Mouse (Mus musculus): ENCODE measurements around the gene Ms4a18.

The Ms4a18 gene

DNA sequence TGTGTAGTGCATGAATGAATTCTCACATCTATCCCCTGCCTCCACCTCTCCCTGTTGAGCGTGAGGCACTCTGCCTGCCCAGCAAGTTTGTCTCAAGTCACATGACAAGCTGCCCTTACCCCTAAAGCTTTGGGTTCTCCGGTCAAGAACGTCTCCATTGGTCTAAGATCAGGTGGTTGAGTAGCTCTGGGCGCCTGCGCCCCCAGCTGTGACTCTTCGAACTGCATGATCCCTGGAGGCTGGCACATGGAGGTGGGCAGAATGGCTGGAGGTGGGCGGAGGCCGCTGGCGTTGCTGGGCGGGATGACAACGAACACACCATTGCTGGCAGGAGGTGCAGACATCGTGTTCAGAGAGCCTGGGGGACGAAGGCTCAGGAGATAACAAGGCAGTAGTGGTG lies 33.3 kb downstream of the Ms4a18 start:
- DNase-seq (ENCODE audit: low read depth, low spot score): no peak

GRCm38 (mm10) chr19:10983146-10983545 lies 34.7 kb downstream of the Ms4a18 start:
- DNase-seq (ENCODE audit: low read depth, low spot score): peak; percentile 47

DNA sequence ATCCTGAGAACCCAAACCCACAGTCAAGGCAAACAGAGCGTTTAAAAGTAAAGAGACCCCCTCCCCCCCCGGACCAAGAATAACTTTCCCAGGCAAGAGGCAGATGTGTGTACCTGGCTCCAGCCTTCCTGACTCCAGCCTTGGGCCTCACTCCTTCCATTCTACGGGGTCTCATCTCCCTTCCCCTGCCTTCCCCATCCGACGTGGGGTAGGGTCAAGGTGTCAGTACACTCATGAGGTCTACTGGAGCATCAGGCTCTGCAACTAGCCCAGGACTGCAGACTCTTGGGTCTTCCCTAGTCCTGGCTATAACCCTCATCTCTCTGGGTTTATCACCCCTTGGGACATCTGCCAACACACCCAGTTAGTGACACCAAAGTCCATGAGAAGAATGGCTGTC lies 37.6 kb downstream of the Ms4a18 start:
- no peak for DNase-seq (ENCODE audit: low read depth, low spot score)

GRCm38 (mm10) chr19:10979184-10980168 lies 38.4 kb downstream of the Ms4a18 start:
- DNase-seq (ENCODE audit: low read depth, low spot score): peak; percentile 92

DNA sequence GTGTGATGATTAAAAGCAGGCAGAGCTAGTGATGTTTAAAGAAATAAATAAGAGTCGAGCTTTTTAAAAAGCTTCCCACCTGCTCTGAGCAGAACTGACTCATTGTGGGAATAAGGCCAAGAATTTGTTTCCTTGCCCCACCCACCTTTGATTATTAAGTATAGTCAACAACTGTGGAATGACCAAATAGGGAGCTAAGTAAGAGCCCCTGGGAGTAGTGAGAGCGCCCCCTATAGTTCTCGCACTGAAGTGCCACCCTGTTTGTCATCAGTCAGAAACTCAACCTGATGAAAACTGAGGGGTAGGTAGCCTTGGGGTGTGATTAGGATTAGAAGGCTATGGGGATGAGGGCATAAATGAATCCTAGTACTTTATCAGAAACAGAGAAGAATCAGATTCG lies 41.5 kb downstream of the Ms4a18 start:
- peak; percentile 54 for DNase-seq (ENCODE audit: low read depth, low spot score)

GRCm38 (mm10) chr19:10975187-10975586 lies 42.6 kb downstream of the Ms4a18 start:
- no peak for DNase-seq (ENCODE audit: low read depth, low spot score)

GRCm38 (mm10) chr19:10974238-10974865 lies 43.5 kb downstream of the Ms4a18 start, which contains the start of gene Ms4a10:
Gene Ms4a10 (minus strand): TSS chr19:10974670.
- no peak for DNase-seq (ENCODE audit: low read depth, low spot score)

DNA sequence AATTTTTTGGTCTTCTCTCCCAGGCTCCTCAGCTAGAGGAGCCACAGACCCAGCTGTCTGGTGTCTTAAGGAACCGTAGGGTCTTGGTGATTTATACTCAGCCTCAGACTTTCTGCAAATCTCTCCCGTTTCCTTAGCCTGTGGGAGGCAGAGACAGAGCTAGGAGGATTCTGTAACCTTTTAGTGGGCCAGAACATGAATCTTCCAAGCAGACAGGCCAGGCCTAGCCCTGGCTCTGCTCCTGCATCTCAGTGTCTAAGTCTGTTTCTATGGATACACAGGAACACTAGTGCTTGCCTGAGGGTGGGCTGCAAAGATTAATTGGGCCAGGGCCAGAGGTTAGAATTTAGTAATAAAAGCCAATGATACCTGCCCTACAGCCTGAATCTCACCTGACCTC lies 44.6 kb downstream of the Ms4a18 start:
- no peak for DNase-seq (ENCODE audit: low read depth, low spot score)

DNA sequence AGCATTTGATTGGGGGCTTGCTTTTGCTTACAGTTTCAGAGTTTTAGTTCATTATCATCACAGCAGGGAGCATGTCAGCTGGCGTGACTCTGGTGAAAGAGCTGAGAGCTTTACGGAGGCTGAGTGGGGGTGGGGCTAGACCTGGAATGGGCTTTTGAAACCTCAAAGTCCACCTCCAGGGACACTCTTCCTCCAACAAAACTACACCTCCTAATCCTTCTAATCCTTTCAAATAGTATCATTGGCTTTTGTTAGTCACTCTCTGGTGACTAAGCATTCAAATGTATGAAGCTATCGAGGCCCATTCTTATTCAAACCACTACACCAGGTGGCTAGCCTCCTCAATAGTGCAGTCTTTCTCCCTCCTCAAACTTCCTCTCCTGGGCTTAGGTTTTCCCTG lies 45.2 kb downstream of the Ms4a18 start:
- DNase-seq (ENCODE audit: low read depth, low spot score): no peak

GRCm38 (mm10) chr19:10970457-10970856 lies 47.4 kb downstream of the Ms4a18 start:
- DNase-seq (ENCODE audit: low read depth, low spot score): no peak

DNA sequence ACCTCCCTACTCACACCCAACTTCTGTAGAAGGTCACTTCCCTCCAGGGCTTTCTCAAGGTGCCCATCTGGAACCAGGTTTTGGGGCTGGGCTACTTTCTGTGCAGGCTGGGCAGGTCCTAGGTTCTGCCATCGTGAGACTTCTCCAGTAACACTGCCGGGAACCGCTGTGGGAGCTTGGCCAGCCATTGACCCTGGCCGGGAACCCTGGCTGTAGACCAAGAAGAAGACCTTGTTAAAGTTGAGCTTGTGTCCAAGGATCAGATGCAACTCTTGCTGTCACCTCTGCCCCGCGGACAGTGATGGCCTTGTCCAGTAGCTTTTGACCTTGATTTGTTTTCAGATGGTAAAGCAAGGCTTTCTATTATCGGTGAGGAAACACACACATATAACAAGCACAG lies 49.3 kb downstream of the Ms4a18 start:
- DNase-seq (ENCODE audit: low read depth, low spot score): no peak

GRCm38 (mm10) chr19:10965721-10966120 lies 52.1 kb downstream of the Ms4a18 start:
- no peak for DNase-seq (ENCODE audit: low read depth, low spot score)

- no peak for DNase-seq (ENCODE audit: low read depth, low spot score)
These were observed 57.9 kb downstream of the Ms4a18 start for GRCm38 (mm10) chr19:10959978-10960346.

GRCm38 (mm10) chr19:10959085-10959977 lies 58.5 kb downstream of the Ms4a18 start:
- DNase-seq (ENCODE audit: low read depth, low spot score): peak; percentile 86

DNA sequence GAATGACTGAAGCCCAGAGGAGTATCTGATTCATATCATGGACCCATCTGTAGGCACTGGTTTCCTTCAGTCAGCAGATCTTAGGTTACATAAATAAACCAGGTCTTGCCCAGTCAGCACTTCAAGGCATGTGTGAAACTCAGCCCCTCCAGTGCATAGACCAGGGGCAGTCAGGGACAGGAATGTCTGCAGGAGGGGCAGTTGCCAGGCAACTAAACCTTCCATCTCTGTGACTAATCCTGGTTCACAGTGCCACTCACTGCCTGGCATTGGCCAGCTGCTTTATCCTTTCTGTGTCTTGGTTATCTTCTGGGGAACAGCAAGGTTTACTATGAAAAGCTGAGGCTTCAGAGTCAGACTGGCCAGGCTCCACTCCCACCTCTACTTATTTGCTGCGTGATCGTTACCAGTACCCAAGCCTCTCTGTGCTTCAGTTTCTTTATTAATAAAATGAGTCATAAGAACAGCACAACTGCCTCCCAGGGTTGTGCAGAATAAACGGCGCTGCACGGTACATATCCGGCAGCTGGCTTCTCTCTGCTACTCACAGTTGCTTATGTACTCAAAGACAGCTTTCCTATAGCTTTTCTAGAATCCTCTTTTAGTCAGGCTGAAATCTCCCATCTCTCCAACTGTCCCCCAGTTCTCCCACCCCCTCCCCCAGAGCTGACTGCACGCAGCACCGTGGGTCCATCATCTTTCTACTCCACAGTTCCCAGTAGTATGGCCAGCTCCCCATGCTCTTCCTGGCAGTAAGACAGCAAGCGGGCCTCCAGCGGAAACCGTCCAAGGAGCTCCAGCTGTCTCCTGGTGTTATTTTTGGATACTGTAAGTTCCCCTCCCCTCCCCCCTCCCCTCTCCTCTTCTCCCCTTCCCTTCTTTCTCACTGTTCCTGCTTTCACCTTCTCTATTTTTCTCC lies 65.6 kb downstream of the Ms4a18 start:
- no peak for DNase-seq (ENCODE audit: low read depth, low spot score)

DNA sequence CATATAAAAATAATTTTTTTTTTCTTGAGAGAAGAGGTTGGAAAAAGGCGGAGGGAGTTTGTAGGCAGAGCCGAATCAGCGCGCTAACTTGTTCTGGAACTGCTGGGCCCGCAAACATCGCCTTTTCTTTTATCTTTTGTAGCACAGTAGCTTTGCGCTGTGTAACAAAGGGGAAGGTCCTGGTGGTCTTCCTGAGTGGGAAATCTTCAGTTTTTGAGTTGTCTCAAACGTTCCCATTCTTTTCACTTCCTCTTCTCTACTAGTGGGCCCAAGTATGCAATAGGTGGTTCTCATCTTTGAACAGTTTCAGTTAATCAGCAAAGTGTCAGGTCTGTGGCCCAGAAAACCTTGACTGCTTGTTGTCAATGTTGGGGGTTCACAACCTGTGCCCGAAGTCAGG lies 68.3 kb downstream of the Ms4a18 start:
- no peak for DNase-seq (ENCODE audit: low read depth, low spot score)

- DNase-seq (ENCODE audit: low read depth, low spot score): peak; percentile 99
These were observed 68.7 kb downstream of the Ms4a18 start, which contains the start of gene Ccdc86 for GRCm38 (mm10) chr19:10949112-10949511. Gene Ccdc86 (minus strand): TSS chr19:10949266.

DNA sequence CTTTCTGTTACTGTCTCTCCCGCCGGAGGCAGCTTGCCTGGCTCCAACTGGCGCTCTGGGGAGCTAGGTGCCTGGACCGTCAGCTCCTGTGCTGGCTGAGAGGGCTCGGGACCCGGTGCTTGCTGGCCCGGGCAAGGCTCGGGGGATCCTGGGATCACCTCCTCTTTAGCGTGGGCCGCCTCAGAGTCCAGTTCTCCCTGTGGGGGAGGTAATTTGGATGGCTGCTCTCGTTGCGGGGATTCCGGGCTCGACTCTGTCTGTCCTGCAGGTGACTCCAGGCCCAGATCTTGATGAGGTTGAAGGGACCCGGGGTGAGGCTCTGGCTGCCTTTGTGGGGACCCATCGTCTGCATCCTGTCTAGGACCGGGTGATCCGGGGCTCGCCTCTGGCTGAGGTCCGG lies 69.4 kb downstream of the Ms4a18 start:
- DNase-seq (ENCODE audit: low read depth, low spot score): peak; percentile 39

DNA sequence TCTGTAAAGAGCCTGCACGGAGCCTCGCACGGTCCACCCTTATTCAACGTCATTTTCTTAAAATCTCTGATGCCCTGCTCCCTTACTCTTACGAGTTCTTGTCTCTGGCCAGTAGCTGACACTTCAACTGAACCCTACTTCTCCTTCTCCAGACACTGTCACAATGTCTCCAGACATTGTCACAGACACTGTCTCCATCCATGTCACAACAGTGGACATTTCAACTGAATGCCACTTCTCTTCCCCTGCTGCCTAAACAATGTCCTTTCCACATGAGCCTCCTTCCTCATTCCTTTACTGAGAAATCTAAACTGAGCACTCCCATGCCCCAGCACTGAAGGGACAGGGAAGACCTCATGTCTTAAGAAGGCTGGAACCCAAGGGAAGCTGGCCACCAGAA lies 70.6 kb downstream of the Ms4a18 start:
- DNase-seq (ENCODE audit: low read depth, low spot score): no peak
